24 mouse cellular contexts compared by ENCODE assay signal in the genomic region with DNA sequence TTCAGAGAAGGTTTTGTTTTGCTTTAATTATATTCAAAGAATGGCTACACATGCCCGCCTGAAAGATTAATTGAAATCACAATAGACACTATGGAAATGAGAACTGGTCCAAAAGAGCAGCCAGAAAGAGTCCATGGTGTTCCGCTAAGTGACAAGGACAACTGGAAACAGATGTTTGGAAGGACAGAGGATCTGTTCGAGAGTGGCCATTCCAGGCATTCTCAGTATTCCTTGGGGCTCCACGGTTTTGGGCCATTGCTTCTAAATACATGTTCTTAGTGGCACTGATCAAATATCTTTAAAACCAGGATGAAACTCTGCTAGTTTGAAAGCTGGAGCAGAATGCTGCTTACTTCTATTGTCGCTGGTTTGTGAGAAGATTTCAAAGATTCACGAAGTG.
DNase-seq lines count a peak whose midpoint lies in the region; ATAC-seq and TF ChIP-seq lines count a peak whose summit lies in the region.
"Had no signal": no experiment of that assay in that cellular context is flagged by ENCODE, and none has a peak within 500 bp of the region (broad histone marks: within the 10 kb centered on the region; RNA-seq: fewer than 3 reads in every experiment).

No protein-coding gene starts in this region.

- no peak overlapping the region for H3K4me2 ChIP-seq in heart, embryonic 13.5 days
- H3K4me2 ChIP-seq in limb, embryonic 14.5 days (replicated peaks; ENCODE audit: low read depth, low read length, severe bottlenecking) = no peak overlapping the region
- H3K4me2 ChIP-seq in limb, embryonic 15.5 days = no peak overlapping the region
- H3K4me2 ChIP-seq in stomach, postnatal 0 days (replicated peaks; ENCODE audit: low read depth) = no peak overlapping the region
- H3K4me2 ChIP-seq: embryonic facial prominence, embryonic 13.5 days; forebrain, embryonic 15.5 days; heart, embryonic 15.5 days; hindbrain, embryonic 15.5 days had no signal

- DNase-seq in embryo, embryonic 10 days (ENCODE audit: low spot score) = peak; percentile 47
- DNase-seq in embryo, embryonic 11 days = no peak
- no peak for DNase-seq in heart, postnatal 10 days
- DNase-seq in limb, embryonic 14.5 days (ENCODE audit: low spot score) = peak; percentile 57
- DNase-seq in limb, embryonic 10.5 days (ENCODE audit: low spot score) = no peak
- no peak for DNase-seq in stomach, postnatal 0 days (ENCODE audit: low spot score)
- DNase-seq: adrenal gland, adult 2 months; adrenal gland, postnatal 25 days; B cell, adult 2 months; cerebellum, adult 2 months; cerebellum, postnatal 14 days; gastrocnemius, postnatal 36 days had no signal

- no peak for TF ChIP-seq POLR2A in limb, embryonic 14.5 days (IDR thresholded peaks at IDR 0.05; ENCODE audit: borderline replicate concordance, extremely low read depth, insufficient read depth, insufficient read length)

- intact Hi-C loops in heart, postnatal 10 days (cut with DNase I) = no loop called here

- H3K4me3 ChIP-seq in heart, embryonic 13.5 days = no peak overlapping the region
- no peak overlapping the region for H3K4me3 ChIP-seq in limb, embryonic 14.5 days (replicated peaks; ENCODE audit: low read length)
- no peak overlapping the region for H3K4me3 ChIP-seq in limb, embryonic 10.5 days
- H3K4me3 ChIP-seq in limb, embryonic 15.5 days = no peak overlapping the region
- no peak overlapping the region for H3K4me3 ChIP-seq in stomach, postnatal 0 days (ENCODE audit: low read depth, low read length)
- H3K4me3 ChIP-seq: embryonic facial prominence, embryonic 13.5 days; erythroblast, embryonic 14.5 days; forebrain, embryonic 10.5 days; forebrain, embryonic 15.5 days; heart, embryonic 10.5 days; heart, embryonic 15.5 days; hindbrain, embryonic 15.5 days had no signal

- H3K4me1 ChIP-seq in heart, embryonic 13.5 days = peaks cover 32% of the 10 kb centered on the region
- peaks cover 10% of the 10 kb centered on the region for H3K4me1 ChIP-seq in limb, embryonic 14.5 days (ENCODE audit: control insufficient read depth, insufficient read depth, low read length)
- peaks cover 6% of the 10 kb centered on the region; the same call in 1 of the 2 replicates for H3K4me1 ChIP-seq in limb, embryonic 10.5 days
- peaks cover 5% of the 10 kb centered on the region; the same call in 1 of the 2 replicates for H3K4me1 ChIP-seq in limb, embryonic 15.5 days
- H3K4me1 ChIP-seq in stomach, postnatal 0 days (replicated peaks; ENCODE audit: control insufficient read depth, insufficient read depth) = no peaks in the 10 kb centered on the region
- H3K4me1 ChIP-seq: hindbrain, embryonic 15.5 days had no signal

- H3K9me3 ChIP-seq in heart, embryonic 13.5 days = no peaks in the 10 kb centered on the region
- no peaks in the 10 kb centered on the region for H3K9me3 ChIP-seq in limb, embryonic 14.5 days (ENCODE audit: control insufficient read depth, low read length)
- H3K9me3 ChIP-seq in limb, embryonic 10.5 days (replicated peaks) = no peaks in the 10 kb centered on the region
- H3K9me3 ChIP-seq in limb, embryonic 15.5 days = no peaks in the 10 kb centered on the region
- no peaks in the 10 kb centered on the region for H3K9me3 ChIP-seq in stomach, postnatal 0 days (ENCODE audit: control insufficient read depth, low read length)
- H3K9me3 ChIP-seq: embryonic facial prominence, embryonic 13.5 days; forebrain, embryonic 10.5 days; forebrain, embryonic 15.5 days; G1E; heart, embryonic 10.5 days; heart, embryonic 15.5 days; hindbrain, embryonic 15.5 days had no signal

- 0 out of 2 replicates have a peak overlapping the region, but pooled peaks have one; percentile 17 for H3K27ac ChIP-seq in heart, embryonic 13.5 days (replicated peaks)
- H3K27ac ChIP-seq in limb, embryonic 14.5 days (replicated peaks; ENCODE audit: low read depth, low read length) = no peak overlapping the region
- H3K27ac ChIP-seq in limb, embryonic 10.5 days = no peak overlapping the region
- H3K27ac ChIP-seq in limb, embryonic 15.5 days = 0 out of 2 replicates have a peak overlapping the region, but pooled peaks have one; percentile 27
- H3K27ac ChIP-seq in stomach, postnatal 0 days (replicated peaks) = no peak overlapping the region
- H3K27ac ChIP-seq: embryonic facial prominence, embryonic 13.5 days; forebrain, embryonic 10.5 days; forebrain, embryonic 15.5 days; heart, embryonic 10.5 days; heart, embryonic 15.5 days; hindbrain, embryonic 15.5 days had no signal

- no peaks in the 10 kb centered on the region for H3K36me3 ChIP-seq in heart, embryonic 13.5 days
- no peaks in the 10 kb centered on the region for H3K36me3 ChIP-seq in limb, embryonic 14.5 days (ENCODE audit: control insufficient read depth, insufficient read depth, low read length)
- H3K36me3 ChIP-seq in limb, embryonic 10.5 days = no peaks in the 10 kb centered on the region
- H3K36me3 ChIP-seq in limb, embryonic 15.5 days = no peaks in the 10 kb centered on the region
- H3K36me3 ChIP-seq in stomach, postnatal 0 days (ENCODE audit: control insufficient read depth, insufficient read depth, low read length) = no peaks in the 10 kb centered on the region
- H3K36me3 ChIP-seq: embryonic facial prominence, embryonic 13.5 days; forebrain, embryonic 10.5 days; forebrain, embryonic 15.5 days; G1E; heart, embryonic 10.5 days; heart, embryonic 15.5 days; hindbrain, embryonic 15.5 days had no signal

- 60% methylated on average over 6 of the region's 6 CpGs for WGBS in heart, embryonic 13.5 days
- WGBS in limb, embryonic 14.5 days = 67% methylated on average over 6 of the region's 6 CpGs
- 65% methylated on average over 6 of the region's 6 CpGs for WGBS in limb, embryonic 10.5 days
- 56% methylated on average over 6 of the region's 6 CpGs for WGBS in limb, embryonic 15.5 days
- 61% methylated on average over 6 of the region's 6 CpGs for WGBS in stomach, postnatal 0 days

- ATAC-seq in heart, embryonic 13.5 days (ENCODE audit: extremely low read depth, insufficient number of reproducible peaks, low FRiP score, low TSS enrichment) = no peak
- peak; percentile 53; the same call in 1 of the 2 replicates for ATAC-seq in limb, embryonic 14.5 days (ENCODE audit: low FRiP score, low read depth)
- ATAC-seq in limb, embryonic 15.5 days (ENCODE audit: insufficient number of reproducible peaks, low FRiP score, low TSS enrichment, low read depth) = no peak
- ATAC-seq in stomach, postnatal 0 days (ENCODE audit: low FRiP score, low TSS enrichment) = no peak
- ATAC-seq: CD4-positive, CD25-positive, alpha-beta regulatory T cell, adult 4 months; forebrain, embryonic 15.5 days; intestine, embryonic 16.5 days had no signal

- H3K9ac ChIP-seq in heart, embryonic 13.5 days = no peak overlapping the region
- H3K9ac ChIP-seq in limb, embryonic 14.5 days (ENCODE audit: low read depth, low read length, severe bottlenecking) = no peak overlapping the region
- no peak overlapping the region for H3K9ac ChIP-seq in limb, embryonic 15.5 days
- H3K9ac ChIP-seq in stomach, postnatal 0 days (ENCODE audit: low read length) = no peak overlapping the region
- H3K9ac ChIP-seq: embryonic facial prominence, embryonic 13.5 days; forebrain, embryonic 15.5 days; heart, embryonic 15.5 days; hindbrain, embryonic 15.5 days had no signal

- TF ChIP-seq EP300 in stomach, postnatal 0 days (optimal IDR thresholded peaks at IDR 0.05) = no peak

- H3K27me3 ChIP-seq in heart, embryonic 13.5 days (replicated peaks) = peaks cover 38% of the 10 kb centered on the region
- H3K27me3 ChIP-seq in limb, embryonic 14.5 days (ENCODE audit: control insufficient read depth, insufficient read depth, low read length) = no peaks in the 10 kb centered on the region; the same call in 1 of the 2 replicates
- H3K27me3 ChIP-seq in limb, embryonic 10.5 days (ENCODE audit: low read depth, poor library complexity, severe bottlenecking) = no peaks in the 10 kb centered on the region
- H3K27me3 ChIP-seq in limb, embryonic 15.5 days = no peaks in the 10 kb centered on the region
- H3K27me3 ChIP-seq in stomach, postnatal 0 days (ENCODE audit: control insufficient read depth, insufficient read depth, low read length) = no peaks in the 10 kb centered on the region
- H3K27me3 ChIP-seq: embryonic facial prominence, embryonic 13.5 days; forebrain, embryonic 15.5 days; hindbrain, embryonic 15.5 days had no signal

- TF ChIP-seq CTCF in stomach, postnatal 0 days (IDR thresholded peaks at IDR 0.05; ENCODE audit: low read depth) = no peak

Comparison
In these comparisons a context has a peak if more than half of its experiments do, and no peak if none do; other contexts are left out.
1. DNase-seq: peak in embryo, embryonic 10 days (single experiment) and limb, embryonic 14.5 days (single experiment); none in embryo, embryonic 11 days (single experiment), heart, postnatal 10 days (0 of 2), limb, embryonic 10.5 days (single experiment) and stomach, postnatal 0 days (single experiment).
2. H3K27ac ChIP-seq: peak in heart, embryonic 13.5 days (single experiment) and limb, embryonic 15.5 days (single experiment); none in limb, embryonic 14.5 days (single experiment), limb, embryonic 10.5 days (single experiment) and stomach, postnatal 0 days (single experiment).